10 mouse cellular contexts compared by ENCODE assay signal in genomic region chr9:95688064-95688463, GRCm38 (mm10). TPM values are rescaled to one million over a fixed set of nuclear protein-coding genes. Genes with fewer than 3 reads are reported as not detected.
DNase-seq lines count a peak whose midpoint lies in the region; ATAC-seq and TF ChIP-seq lines count a peak whose summit lies in the region.
"Had no signal": no experiment of that assay in that cellular context is flagged by ENCODE, and none has a peak within 500 bp of the region (broad histone marks: within the 10 kb centered on the region; RNA-seq: fewer than 3 reads in every experiment).

No protein-coding gene starts in this region.

- H3K4me1 ChIP-seq in spleen, adult 2 months (ENCODE audit: control insufficient read depth, insufficient read depth, insufficient read length): no peaks in the 10 kb centered on the region
- 0 out of 2 replicates have a peak, but pooled peaks cover 4% of the 10 kb centered on the region for H3K4me1 ChIP-seq in neural tube, embryonic 15.5 days
- H3K4me1 ChIP-seq: heart, embryonic 15.5 days had no signal

- H3K9ac ChIP-seq in neural tube, embryonic 15.5 days (replicated peaks): no peak overlapping the region
- H3K9ac ChIP-seq: heart, embryonic 15.5 days; midbrain, embryonic 12.5 days had no signal

- DNase-seq in gastrocnemius, adult 18-20 months (ENCODE audit: low spot score): peak; percentile 37
- no peak for DNase-seq in gastrocnemius, postnatal 25 days
- no peak for DNase-seq in spleen, adult 2 months (ENCODE audit: low read depth in 1 of 2, low spot score in 2 of 2)
- no peak for DNase-seq in spleen, postnatal 36 days (ENCODE audit: low spot score in 2 of 2)
- DNase-seq in cerebellum, adult 9-10 months: peak; percentile 33
- DNase-seq in kidney, postnatal 36 days: peak; percentile 35 to 78
- no peak for DNase-seq in left cerebral cortex, postnatal 25 days (ENCODE audit: low spot score in 2 of 2)

- no peaks in the 10 kb centered on the region for H3K9me3 ChIP-seq in neural tube, embryonic 15.5 days (replicated peaks)
- H3K9me3 ChIP-seq: heart, embryonic 15.5 days; midbrain, embryonic 12.5 days had no signal

- TF ChIP-seq CTCF in spleen, adult 2 months (IDR thresholded peaks at IDR 0.05; ENCODE audit: extremely low read depth, insufficient read depth, insufficient read length, insufficient replicate concordance): peak; percentile 9; the same call in 1 of the 2 replicates

- H3K4me3 ChIP-seq in spleen, adult 2 months (ENCODE audit: extremely low read depth, insufficient read depth, insufficient read length): no peak overlapping the region
- no peak overlapping the region for H3K4me3 ChIP-seq in neural tube, embryonic 15.5 days (replicated peaks)
- H3K4me3 ChIP-seq: heart, embryonic 15.5 days; midbrain, embryonic 12.5 days had no signal

- H3K27ac ChIP-seq in spleen, adult 2 months (ENCODE audit: insufficient read depth, low read length): no peak overlapping the region
- H3K27ac ChIP-seq in neural tube, embryonic 15.5 days (replicated peaks): no peak overlapping the region
- H3K27ac ChIP-seq: heart, embryonic 15.5 days; midbrain, embryonic 12.5 days had no signal

- intact Hi-C loops in left cerebral cortex, postnatal 25 days (cut with DNase I): loop anchor here (5.0 kb wide), 2 partner anchors 76 to 146 kb away; no protein-coding TSS in a partner anchor

- H3K4me2 ChIP-seq in neural tube, embryonic 15.5 days: no peak overlapping the region
- H3K4me2 ChIP-seq: heart, embryonic 15.5 days; midbrain, embryonic 12.5 days had no signal

- H3K36me3 ChIP-seq in spleen, adult 2 months (ENCODE audit: control insufficient read depth, insufficient read depth, low read length): no peaks in the 10 kb centered on the region
- no peaks in the 10 kb centered on the region for H3K36me3 ChIP-seq in neural tube, embryonic 15.5 days
- H3K36me3 ChIP-seq: heart, embryonic 15.5 days; midbrain, embryonic 12.5 days had no signal

- ATAC-seq in neural tube, embryonic 15.5 days (ENCODE audit: low FRiP score): no peak

- 48% methylated on average over 3 of the region's 3 CpGs for WGBS in spleen, adult 2 months
- WGBS in neural tube, embryonic 15.5 days: 72% methylated on average over 3 of the region's 3 CpGs

- no peak for TF ChIP-seq POLR2A in spleen, adult 2 months (IDR thresholded peaks at IDR 0.05; ENCODE audit: low read depth, low read length)

- no peaks in the 10 kb centered on the region for H3K27me3 ChIP-seq in spleen, adult 2 months (ENCODE audit: control insufficient read depth, insufficient read depth, low read length)
- H3K27me3 ChIP-seq in neural tube, embryonic 15.5 days (replicated peaks): no peaks in the 10 kb centered on the region
- H3K27me3 ChIP-seq: heart, embryonic 15.5 days had no signal

RNA-seq across cellular contexts. Expression of gene Pcolce2, which starts 50.7 kb away (rescaled TPM):
- 10 to 100 TPM in 1 of 2 experiments, 1 to 10 TPM in 1; 7.6 to 10.6 TPM for total RNA-seq in gastrocnemius, adult 18-20 months (2021)
- 10 to 100 TPM in 1 of 2 experiments, 1 to 10 TPM in 1; 3.4 to 10.3 TPM for total RNA-seq in gastrocnemius, postnatal 25 days (2021)
- 0.40 and 0.69 TPM in 2 replicates for polyA plus RNA-seq in spleen, adult 2 months (2012; rRNA removed)
- polyA plus RNA-seq in neural tube, embryonic 15.5 days (2015; fragmentation: Nextera tagmentation; extraction: Ambion mirVana): 3.3 and 5.5 TPM in 2 replicates
- total RNA-seq in left cerebral cortex, postnatal 25 days (2021): 1 to 10 TPM; 2.4 to 2.8 TPM

Comparison
In these comparisons a context has a peak if more than half of its experiments do, and no peak if none do; other contexts are left out.
1. DNase-seq: peak in gastrocnemius, adult 18-20 months (single experiment), cerebellum, adult 9-10 months (single experiment) and kidney, postnatal 36 days (2 of 2); none in gastrocnemius, postnatal 25 days (single experiment), spleen, adult 2 months (0 of 2), spleen, postnatal 36 days (0 of 2) and left cerebral cortex, postnatal 25 days (0 of 2).